Mouse (Mus musculus) leukemia stem cell, adult 10-12 weeks (primary cell): ENCODE data around the gene 3110021N24Rik. TPM values are rescaled to one million over a fixed set of nuclear protein-coding genes. Genes with fewer than 3 reads are reported as not detected.

Source experiments
- polyA plus RNA-seq: library from polyadenylated mRNA; stranded (reverse); fragments of >175 nt; gene quantifications from 2 replicates; pipeline ENCODE4 v1.2.3, GENCODE M21; 2012; ENCODE audit warnings: low replicate concordance

Gene 3110021N24Rik
- polyA plus RNA-seq: not detected in 2 replicates

DNA sequence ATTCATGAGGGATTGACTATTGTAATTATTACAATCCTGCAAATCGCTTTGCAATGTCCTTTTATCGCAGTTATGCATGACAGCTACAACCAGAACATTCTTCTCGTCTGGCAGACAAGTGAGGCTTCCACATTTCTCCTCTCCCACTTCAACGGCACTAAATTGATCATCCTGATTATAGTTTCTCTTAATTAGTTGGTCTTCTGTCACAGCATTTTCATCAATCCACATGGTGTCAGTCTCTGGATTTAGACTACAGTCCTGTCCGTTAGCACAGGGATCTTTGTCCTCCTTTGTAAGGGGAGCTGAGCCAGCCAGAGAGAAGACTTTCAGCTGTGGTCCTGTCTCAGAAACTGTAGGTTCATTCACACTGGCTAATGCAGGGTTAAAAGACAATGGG lies at the start of gene 3110021N24Rik:
Gene 3110021N24Rik (plus strand): TSS at position 301 of the 400 bp plus-strand sequence.

DNA sequence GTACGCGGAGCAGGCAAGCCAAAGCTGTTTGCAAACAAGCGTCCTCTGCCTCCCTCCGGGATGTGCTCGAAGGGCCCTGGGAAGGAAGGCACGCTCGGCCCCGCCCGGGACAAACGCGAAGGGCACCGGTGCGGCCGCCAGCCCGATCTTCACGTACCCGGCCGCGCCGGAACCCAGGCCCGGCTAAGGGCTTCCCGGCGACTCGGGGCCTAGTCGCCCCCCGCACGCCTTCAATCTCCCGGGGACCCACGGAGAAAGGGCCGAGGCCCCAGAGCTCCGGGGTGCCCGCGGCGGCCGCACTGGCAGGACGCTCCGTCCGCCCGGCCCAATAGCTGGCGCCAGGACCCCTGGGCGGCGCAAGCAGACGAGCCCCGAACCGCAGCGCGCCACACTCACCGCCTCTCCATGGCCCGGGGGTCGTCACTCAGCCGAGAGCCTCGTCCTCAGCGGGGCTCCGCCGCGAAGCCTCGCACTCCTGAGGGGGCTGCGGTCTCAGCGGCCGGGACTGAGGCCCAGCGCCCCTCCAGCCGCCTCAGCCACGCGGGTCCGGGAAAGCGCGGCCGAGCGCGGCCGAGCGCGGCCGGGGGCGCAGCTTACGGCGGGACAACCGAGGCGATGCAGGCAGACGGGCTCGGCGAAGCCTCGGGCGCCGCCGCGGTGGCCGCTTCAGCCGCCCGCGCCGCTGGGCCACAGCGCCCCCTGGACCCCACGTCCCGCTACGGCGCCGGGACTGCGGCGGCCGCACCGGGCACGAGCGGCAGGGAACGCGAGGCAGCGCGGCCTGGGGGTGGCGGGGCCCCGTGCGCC lies 60.8 kb downstream of the 3110021N24Rik start, which contains the start of gene Zfyve9:
Gene Zfyve9 (minus strand): TSS at position 742 of the 807 bp plus-strand sequence.

Other genes starting within 250 kb of the 3110021N24Rik start
- gene Prpf38a, start 140.3 kb upstream of the 3110021N24Rik start, polyA plus RNA-seq: 2.5 and 3.4 TPM in 2 replicates
- gene Orc1, start 140.2 kb upstream of the 3110021N24Rik start, polyA plus RNA-seq: 8.3 and 29.3 TPM in 2 replicates
- gene Cc2d1b, start 99.7 kb upstream of the 3110021N24Rik start, polyA plus RNA-seq: 45.8 and 47.7 TPM in 2 replicates
- gene Zfyve9, start 61.1 kb downstream of the 3110021N24Rik start, polyA plus RNA-seq: 0.11 and 0.33 TPM in 2 replicates
- gene Btf3l4, start 114.0 kb downstream of the 3110021N24Rik start, polyA plus RNA-seq: 13.3 and 18.4 TPM in 2 replicates
- gene Txndc12, start 115.0 kb downstream of the 3110021N24Rik start, polyA plus RNA-seq: 2.6 and 3.2 TPM in 2 replicates
- 90.6 and 164 TPM in 2 replicates for gene Kti12, start 128.1 kb downstream of the 3110021N24Rik start, polyA plus RNA-seq
- not detected in 2 replicates for gene A730015C16Rik, start 129.0 kb downstream of the 3110021N24Rik start, polyA plus RNA-seq
- 0.34 TPM in 1 of 2 replicates, not detected in the other for gene Rab3b, start 159.4 kb downstream of the 3110021N24Rik start, polyA plus RNA-seq